Mouse (Mus musculus): ENCODE results near the gene Cope.

The Cope gene

GRCm38 (mm10) chr8:70302358-70302890, at the start of gene Cope, which contains the start of gene Ddx49:
Gene Cope (plus strand): TSS chr8:70302518.
Gene Ddx49 (minus strand): TSS chr8:70302489.
- DNase-seq (ENCODE audit: extremely low read depth, low read depth, low spot score): peak; percentile 30

- DNase-seq (ENCODE audit: extremely low read depth, low read depth, low spot score): no peak
Measured at GRCm38 (mm10) chr8:70254628-70255027, 47.7 kb upstream of the Cope start.

GRCm38 (mm10) chr8:70257456-70257855, 44.9 kb upstream of the Cope start:
- DNase-seq (ENCODE audit: extremely low read depth, low read depth, low spot score): no peak

- DNase-seq (ENCODE audit: extremely low read depth, low read depth, low spot score): no peak
Measured at GRCm38 (mm10) chr8:70258600-70258999, 43.7 kb upstream of the Cope start.

- DNase-seq (ENCODE audit: extremely low read depth, low read depth, low spot score): no peak
Measured at GRCm38 (mm10) chr8:70259043-70259442, 43.3 kb upstream of the Cope start.

- no peak for DNase-seq (ENCODE audit: extremely low read depth, low read depth, low spot score)
Measured at GRCm38 (mm10) chr8:70267674-70268073, 34.6 kb upstream of the Cope start.

- no peak for DNase-seq (ENCODE audit: extremely low read depth, low read depth, low spot score)
Measured at GRCm38 (mm10) chr8:70268311-70268710, 34.0 kb upstream of the Cope start.

- DNase-seq (ENCODE audit: extremely low read depth, low read depth, low spot score): no peak
Measured at GRCm38 (mm10) chr8:70268799-70269565, 33.3 kb upstream of the Cope start.

GRCm38 (mm10) chr8:70272949-70273348, 29.4 kb upstream of the Cope start:
- no peak for DNase-seq (ENCODE audit: extremely low read depth, low read depth, low spot score)

GRCm38 (mm10) chr8:70274350-70274749, 28.0 kb upstream of the Cope start:
- no peak for DNase-seq (ENCODE audit: extremely low read depth, low read depth, low spot score)

- no peak for DNase-seq (ENCODE audit: extremely low read depth, low read depth, low spot score)
Measured at GRCm38 (mm10) chr8:70276476-70276875, 25.8 kb upstream of the Cope start.

GRCm38 (mm10) chr8:70278175-70278574, 24.1 kb upstream of the Cope start:
- no peak for DNase-seq (ENCODE audit: extremely low read depth, low read depth, low spot score)

GRCm38 (mm10) chr8:70279266-70279665, 23.1 kb upstream of the Cope start:
- no peak for DNase-seq (ENCODE audit: extremely low read depth, low read depth, low spot score)

GRCm38 (mm10) chr8:70281001-70281400, 21.3 kb upstream of the Cope start:
- no peak for DNase-seq (ENCODE audit: extremely low read depth, low read depth, low spot score)

GRCm38 (mm10) chr8:70282603-70283135, 19.6 kb upstream of the Cope start, which contains the start of gene Homer3:
Gene Homer3 (plus strand): TSS chr8:70282827.
- DNase-seq (ENCODE audit: extremely low read depth, low read depth, low spot score): peak; percentile 18

GRCm38 (mm10) chr8:70283136-70284077, 18.9 kb upstream of the Cope start:
- DNase-seq (ENCODE audit: extremely low read depth, low read depth, low spot score): no peak

GRCm38 (mm10) chr8:70284421-70284820, 17.9 kb upstream of the Cope start:
- no peak for DNase-seq (ENCODE audit: extremely low read depth, low read depth, low spot score)

GRCm38 (mm10) chr8:70285304-70285703, 17.0 kb upstream of the Cope start:
- DNase-seq (ENCODE audit: extremely low read depth, low read depth, low spot score): no peak

- no peak for DNase-seq (ENCODE audit: extremely low read depth, low read depth, low spot score)
Measured at GRCm38 (mm10) chr8:70286737-70287136, 15.6 kb upstream of the Cope start.

- no peak for DNase-seq (ENCODE audit: extremely low read depth, low read depth, low spot score)
Measured at GRCm38 (mm10) chr8:70293988-70294405, 8.3 kb upstream of the Cope start.

- DNase-seq (ENCODE audit: extremely low read depth, low read depth, low spot score): no peak
Measured at GRCm38 (mm10) chr8:70300881-70301280, 1.4 kb upstream of the Cope start.
